Mouse (Mus musculus) retina, postnatal 1 day (tissue): ENCODE data around the gene Tescl.
A peak's percentile ranks its signal among the peaks of the same experiment; 100 is the strongest.

Experiments
- DNase-seq: peaks from one replicate; pipeline ENCODE4 v3.0.0-alpha.2; 2012

The Tescl gene

GRCm38 (mm10) chr7:24361001-24361400 is 27.3 kb upstream of the Tescl start:
- no peak for DNase-seq

GRCm38 (mm10) chr7:24359269-24359668 is 25.5 kb upstream of the Tescl start:
- peak; percentile 55 for DNase-seq

GRCm38 (mm10) chr7:24357899-24358298 is 24.2 kb upstream of the Tescl start:
- DNase-seq, result no peak

DNA sequence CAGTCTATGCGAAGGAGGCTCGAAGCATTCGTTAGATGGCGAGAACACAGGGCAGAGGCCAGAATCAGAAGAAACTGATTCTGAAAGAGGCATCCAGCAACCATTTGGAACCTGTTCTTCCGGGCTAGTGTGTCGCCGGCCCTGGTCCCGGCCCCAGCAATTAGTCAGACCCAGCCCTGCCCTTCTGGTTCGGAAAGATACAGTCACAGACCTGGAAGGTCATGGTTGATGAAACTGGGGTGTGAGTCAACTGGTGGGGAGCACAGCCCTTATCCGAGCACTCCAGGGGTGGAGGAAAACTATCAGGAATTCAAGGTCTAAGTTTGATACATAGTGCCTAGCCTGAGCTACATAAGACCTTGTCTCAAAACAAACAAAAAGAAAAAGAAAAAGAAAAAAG is 22.3 kb upstream of the Tescl start:
- DNase-seq, result no peak

- no peak for DNase-seq
Measured at GRCm38 (mm10) chr7:24355646-24356045, 21.9 kb upstream of the Tescl start.

GRCm38 (mm10) chr7:24348896-24349295 is 15.2 kb upstream of the Tescl start, which contains the start of gene Lypd5:
Gene Lypd5, plus strand, starts transcription at chr7:24349196.
- no peak for DNase-seq

DNA sequence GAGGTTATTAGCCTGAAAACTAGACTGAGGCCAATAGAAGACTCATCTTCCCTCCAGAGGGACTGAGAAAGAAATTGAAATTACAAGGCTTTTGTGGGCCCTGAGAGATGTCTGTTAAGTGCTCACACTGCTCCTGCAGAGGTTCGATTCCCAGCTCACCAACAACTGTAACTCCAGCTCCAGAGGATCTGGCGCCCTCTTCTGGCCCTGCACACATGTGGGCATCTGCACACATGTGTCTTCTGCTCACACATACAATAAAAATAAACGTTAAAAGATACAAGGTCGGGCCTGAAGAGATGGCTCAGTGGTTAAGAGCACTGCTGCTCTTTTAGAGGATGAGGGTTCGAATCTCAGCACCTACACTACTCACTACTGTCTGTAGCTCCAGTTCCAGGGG is 12.7 kb upstream of the Tescl start:
- DNase-seq, result no peak

GRCm38 (mm10) chr7:24343701-24344272 is 10.1 kb upstream of the Tescl start:
- DNase-seq, result no peak

- no peak for DNase-seq
Measured at GRCm38 (mm10) chr7:24338241-24338640, 4.5 kb upstream of the Tescl start.

DNA sequence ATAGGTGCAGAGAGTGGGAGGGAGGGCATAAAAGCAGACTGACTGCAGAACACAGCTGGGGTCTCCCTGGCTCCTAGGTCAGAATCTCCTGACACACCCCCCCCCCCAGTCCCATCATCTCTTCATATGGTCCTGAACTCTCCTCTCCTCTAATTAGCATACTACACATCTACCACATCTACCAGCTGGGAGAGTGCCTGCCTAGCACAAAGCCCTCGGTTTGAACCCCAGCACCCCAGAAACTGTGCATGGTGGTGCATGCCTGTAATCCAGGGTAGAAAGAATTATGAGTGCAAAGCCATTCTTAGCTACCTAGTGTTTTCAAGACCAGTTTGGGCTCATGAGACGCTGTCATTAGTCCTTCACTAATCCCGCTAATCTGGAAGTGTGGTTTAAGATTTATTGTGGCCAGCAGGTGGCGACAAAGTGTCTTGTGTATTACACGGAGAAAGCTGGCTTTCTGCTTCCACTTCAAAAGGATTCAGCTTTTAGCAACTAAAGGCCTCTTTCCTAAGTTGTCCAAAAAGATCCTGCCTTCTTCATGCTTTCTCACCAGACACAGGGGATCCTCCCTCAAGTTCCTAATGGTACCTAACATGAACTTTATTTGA is 2.1 kb upstream of the Tescl start:
- peak; percentile 89 for DNase-seq

DNA sequence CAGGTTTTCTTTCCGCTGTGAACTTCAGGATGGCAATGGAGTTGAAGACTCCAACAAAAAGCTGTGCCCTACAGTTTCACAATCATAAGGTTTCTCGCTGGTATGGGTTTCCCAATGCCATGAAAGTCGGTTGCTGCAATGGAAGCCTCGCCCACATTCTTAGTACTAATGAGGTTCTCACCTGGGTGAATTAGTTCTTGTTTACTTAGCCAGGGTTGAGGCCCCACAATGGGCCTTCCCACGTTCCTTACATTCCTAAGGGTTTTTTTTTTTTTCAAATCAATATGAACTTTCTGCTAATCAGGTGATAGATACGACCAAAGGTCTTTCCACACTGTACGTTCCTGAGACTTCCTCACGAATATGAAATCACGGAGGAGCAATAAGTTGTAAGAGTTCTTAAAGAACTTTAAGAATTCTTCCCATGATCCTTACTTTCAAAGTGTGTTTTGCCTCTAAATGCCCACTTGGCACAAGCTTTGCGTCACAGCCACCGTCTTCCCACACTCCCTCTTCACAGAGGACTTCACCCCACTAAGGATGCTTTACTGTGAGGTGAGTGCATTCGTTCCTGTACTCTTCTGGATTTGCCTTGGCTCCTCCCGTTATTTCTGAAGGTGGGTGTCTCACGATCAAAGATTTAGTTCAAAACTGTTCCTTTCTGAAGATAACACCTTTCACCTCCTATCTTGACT is 6.3 kb downstream of the Tescl start:
- DNase-seq, result no peak

DNA sequence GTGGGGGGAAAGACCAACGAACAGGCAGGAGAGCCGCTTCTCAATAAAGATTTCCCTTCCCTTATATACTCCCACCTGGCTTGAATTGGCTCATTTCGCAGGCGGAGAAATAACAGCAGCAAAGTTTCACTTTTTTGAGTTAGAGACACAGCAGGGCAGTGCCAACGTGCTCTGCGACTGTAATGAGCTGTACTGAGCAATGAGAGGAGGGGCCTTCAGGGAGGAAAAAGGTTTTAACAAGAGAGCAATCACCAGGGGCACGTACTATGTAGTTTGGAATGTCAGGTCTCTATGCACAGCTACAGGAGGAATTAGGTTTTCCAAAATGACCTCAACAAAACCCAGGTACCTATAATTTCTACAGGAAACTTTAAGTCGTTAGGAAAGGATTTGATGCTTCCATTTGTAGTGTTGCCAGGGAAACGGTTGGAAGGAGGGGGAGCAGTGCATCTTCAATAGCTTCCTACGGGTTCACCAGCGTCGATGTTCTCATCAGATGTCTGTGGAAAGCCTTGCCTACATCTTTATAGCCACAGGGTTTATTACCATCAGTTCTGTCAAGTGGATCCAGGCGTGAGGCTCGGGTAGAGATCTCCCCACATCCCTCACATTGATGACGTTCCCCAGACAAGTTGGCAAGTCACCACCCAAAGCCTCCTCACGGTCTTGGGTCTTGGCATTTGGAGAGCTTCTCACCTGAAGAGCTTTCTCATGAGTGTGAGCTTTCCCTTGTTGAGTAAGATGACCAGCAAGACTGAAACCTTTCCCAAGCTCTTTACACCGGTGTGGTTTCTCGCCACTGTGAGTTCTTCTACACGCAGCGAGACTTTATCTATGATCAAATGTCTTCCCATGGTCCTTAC is 7.2 kb downstream of the Tescl start:
- DNase-seq, result peak; percentile 10

DNA sequence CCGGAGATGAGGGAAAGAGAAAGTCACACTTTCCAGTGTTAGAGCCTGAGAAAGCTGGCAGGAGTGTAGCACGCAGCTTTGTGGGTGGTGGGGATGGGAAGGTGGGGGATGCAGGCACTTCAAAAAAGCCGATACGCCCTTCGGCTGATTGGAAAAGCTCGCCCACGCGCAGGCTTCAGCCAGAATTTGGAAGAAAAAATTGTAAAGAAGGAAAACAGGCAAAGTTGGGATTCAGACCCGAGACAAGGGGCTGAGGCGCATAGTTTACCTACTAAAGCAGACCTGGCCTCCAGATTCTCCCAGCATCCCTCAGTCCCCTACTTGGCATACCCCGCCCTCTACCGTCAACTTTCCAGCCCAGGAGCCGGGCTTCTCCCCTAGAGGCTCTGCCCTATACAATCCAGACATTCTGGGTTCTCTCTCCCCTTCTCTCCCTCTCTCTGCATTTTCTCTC is 8.0 kb downstream of the Tescl start:
- peak; percentile 46 for DNase-seq

GRCm38 (mm10) chr7:24325197-24325596 is 8.5 kb downstream of the Tescl start:
- DNase-seq, result no peak

DNA sequence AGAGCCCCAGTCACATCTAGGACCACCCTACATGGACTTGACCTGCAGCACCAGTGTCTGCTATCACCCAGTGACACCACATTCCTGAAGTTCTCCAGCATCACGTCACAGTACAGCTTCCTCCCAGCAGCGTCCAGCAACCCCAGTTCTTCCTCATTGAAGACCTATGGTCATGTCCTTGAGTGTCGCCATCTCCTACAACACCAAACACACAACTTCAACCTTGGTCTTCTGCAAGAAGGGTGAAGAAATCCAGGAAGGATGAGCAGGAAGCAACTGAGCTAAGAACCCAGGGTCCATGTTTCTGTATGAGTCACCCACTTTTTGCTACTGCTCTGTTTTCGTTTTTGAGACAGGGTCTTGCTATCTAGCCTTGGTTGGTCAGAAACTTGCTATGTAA is 11.1 kb downstream of the Tescl start:
- no peak for DNase-seq

DNA sequence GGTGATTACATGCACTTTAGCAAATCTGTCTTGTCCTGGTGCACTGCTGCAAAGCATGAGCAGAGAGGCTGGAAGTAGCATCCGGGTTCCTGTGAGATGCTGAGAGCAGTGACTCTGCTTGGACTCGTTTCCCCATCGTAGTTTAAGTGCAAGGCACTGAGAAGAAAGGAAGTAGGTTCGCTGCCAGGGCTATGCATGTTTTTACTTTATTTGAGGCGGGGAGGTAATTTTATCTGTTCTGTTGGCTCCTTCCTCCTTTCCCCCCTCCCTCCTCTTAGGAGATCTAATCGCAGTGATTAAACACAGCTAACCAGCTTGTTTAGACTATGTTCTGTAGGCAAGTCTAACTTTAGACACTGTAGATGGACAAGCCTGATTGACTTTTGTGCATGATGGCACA is 14.8 kb downstream of the Tescl start:
- no peak for DNase-seq

DNA sequence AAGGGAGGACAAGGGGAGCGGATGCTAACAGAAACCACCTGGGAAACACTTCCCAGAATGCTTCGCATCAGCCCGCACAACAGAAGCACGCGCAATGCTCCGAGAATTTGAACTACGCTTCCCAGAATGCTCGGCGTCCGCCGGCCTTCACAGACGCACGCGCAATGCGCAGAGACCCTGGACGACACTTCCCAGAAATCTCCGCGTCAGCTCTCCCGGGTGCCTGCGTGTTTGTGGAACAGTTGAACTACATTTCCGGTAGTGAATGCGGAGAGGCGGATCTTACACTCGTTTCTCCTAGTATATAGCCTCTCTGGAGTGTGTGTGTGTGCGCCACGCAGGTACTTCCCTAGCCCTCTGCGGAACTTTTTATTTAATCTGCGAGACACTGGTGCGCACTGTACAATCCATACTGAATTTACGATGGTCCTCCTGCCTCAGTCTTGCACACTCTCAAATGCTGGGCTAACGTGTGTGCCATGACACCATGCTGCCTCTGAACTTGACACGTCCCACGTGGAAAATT is 17.1 kb downstream of the Tescl start, which contains the start of gene Zfp94:
TSS of gene Zfp94 (minus strand) at position 100 of the 526 bp plus-strand sequence.
- peak; percentile 97 for DNase-seq

DNA sequence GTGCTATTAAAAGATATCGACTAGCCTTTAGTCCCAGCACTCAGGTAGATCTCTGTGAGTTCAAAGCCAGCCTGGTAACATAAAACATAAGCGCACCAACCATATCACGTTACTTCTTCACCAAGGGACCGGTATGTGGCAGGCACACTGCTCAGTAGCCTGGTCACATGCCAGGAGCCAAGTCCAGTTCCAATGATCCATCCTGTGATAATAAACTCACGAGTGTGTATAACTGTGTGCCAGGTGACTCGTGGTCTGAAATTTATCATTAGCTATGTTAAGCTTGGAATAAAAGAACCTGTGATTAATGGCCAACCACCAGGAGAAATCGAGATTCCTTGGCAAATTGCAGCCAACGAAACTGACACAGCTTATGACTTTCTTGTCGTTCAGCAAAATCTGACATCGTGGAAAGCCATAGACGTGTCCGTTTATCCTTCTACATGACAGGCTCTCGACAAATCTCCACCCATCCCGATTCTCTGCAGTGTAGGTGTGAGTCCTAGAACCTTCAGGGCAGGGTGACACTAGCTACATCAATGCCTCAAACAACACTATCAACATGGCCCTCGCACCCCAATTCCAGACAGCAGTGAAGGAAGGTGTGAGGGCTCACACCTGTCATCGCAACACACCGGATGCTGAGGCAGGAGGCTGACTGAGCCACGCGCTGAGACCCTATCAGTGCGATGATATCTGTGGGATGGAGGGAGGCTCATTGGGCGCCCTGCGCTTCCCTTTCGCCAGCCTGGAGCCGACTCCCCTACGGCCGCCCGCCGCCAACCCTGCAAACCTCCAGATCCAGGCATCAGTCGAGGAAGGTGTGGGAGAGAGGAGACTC is 17.8 kb downstream of the Tescl start:
- DNase-seq, result no peak

DNA sequence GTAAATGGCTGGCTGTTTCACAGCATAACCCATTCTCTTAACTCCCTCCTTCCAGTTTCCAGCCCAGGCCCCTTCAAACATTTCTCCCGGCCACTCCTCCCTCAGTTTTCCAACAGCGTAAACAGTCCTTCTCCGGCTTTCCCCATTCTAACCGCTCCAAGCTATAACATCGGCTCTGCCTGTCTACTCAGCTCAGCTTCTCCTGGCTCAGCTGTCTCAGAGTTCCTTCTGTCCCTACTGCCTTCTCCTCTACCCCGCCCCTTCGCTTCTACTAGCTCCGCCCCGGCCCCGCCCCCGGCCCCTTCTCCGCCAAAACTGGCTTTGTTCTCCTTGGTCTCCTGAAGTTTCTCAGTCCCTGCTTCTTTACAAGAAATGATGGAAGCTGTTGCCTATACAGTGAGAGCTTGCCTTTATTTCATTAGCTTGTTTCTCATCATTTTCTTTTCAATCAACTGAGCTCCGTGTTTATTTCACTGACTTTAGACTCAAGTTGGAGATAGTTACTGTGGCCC is 32.9 kb downstream of the Tescl start, which contains the start of gene Zfp61:
TSS of gene Zfp61 (minus strand) at position 462 of the 512 bp plus-strand sequence.
- DNase-seq, result peak; percentile 87

GRCm38 (mm10) chr7:24299823-24300481 is 33.8 kb downstream of the Tescl start:
- peak; percentile 48 for DNase-seq
